Mouse (Mus musculus) G1E (cell line): Measurements from ENCODE around the gene Chadl. TPM values are rescaled to one million over a fixed set of nuclear protein-coding genes. Genes with fewer than 3 reads are reported as not detected.

Source experiments
- ATAC-seq: 2 replicates; pipeline ENCODE4 v1.8.0; 2016; ENCODE audit warnings: mild to moderate bottlenecking; ENCODE audit not compliant: insufficient number of reproducible peaks, poor library complexity, low FRiP score, severe bottlenecking; ENCODE audit errors: extremely low read depth
- DNase-seq: peaks from one replicate; pipeline ENCODE4 v3.0.0; 2012; ENCODE audit warnings: low spot score
- H3K27me3 ChIP-seq: 2 replicates; pipeline ENCODE4 v1.6.1; 2012; ENCODE audit warnings: mild to moderate bottlenecking, low read length, inconsistent platforms; ENCODE audit not compliant: insufficient read depth
- H3K36me3 ChIP-seq: replicated peaks from 2 replicates; pipeline ENCODE3; 2012; ENCODE audit warnings: mild to moderate bottlenecking, inconsistent platforms
- H3K4me1 ChIP-seq: 2 replicates; pipeline ENCODE4 v1.6.1; 2012; ENCODE audit warnings: low read depth, low read length, inconsistent platforms, mixed read lengths; ENCODE audit not compliant: insufficient read depth
- H3K4me3 ChIP-seq: 2 replicates; pipeline ENCODE4 v1.5.1; 2012; ENCODE audit warnings: low read depth, mild to moderate bottlenecking, inconsistent platforms, low read length, moderate library complexity, mixed read lengths
- H3K9me3 ChIP-seq: replicated peaks from 2 replicates; pipeline ENCODE4 v1.6.1; 2012; ENCODE audit warnings: inconsistent platforms
- CTCF ChIP-seq: IDR thresholded peaks from 2 replicates; pipeline ENCODE4 v1.5.1; 2012; ENCODE audit warnings: low read depth, low read length, inconsistent platforms, mixed read lengths
- GATA1 ChIP-seq: IDR thresholded peaks from 2 replicates; pipeline ENCODE4 v1.6.1; 2012; ENCODE audit warnings: borderline replicate concordance, low read length, inconsistent platforms, mixed read lengths
- GATA2 ChIP-seq: IDR thresholded peaks from 2 replicates; pipeline ENCODE4 v1.6.1; 2012; ENCODE audit warnings: low read depth, low read length, inconsistent platforms, borderline replicate concordance
- POLR2AphosphoS5 ChIP-seq: IDR thresholded peaks from 2 replicates; pipeline ENCODE4 v1.6.1; 2012; ENCODE audit warnings: low read depth, low read length, inconsistent platforms; ENCODE audit not compliant: insufficient replicate concordance
- TAL1 ChIP-seq: conservative IDR thresholded peaks from 2 replicates; pipeline ENCODE4 v1.6.1; 2012; ENCODE audit warnings: low read depth, low read length, inconsistent platforms, mixed read lengths
- polyA plus RNA-seq: library from polyadenylated mRNA; stranded (reverse); fragments of >175 nt; gene quantifications from 2 replicates; pipeline ENCODE4 v1.2.3, GENCODE M21; 2012
- total RNA-seq, 2 experiments: library from RNA; stranded (forward) in 1 of 2; stranded (reverse) in 1 of 2; fragments of 200-1000 nt in 1 of 2; fragments of >200 nt in 1 of 2; fragmentation: Nextera tagmentation in 1 of 2; gene quantifications; 2 replicates each; pipeline ENCODE4 v1.2.3; 2014 to 2017

The Chadl gene
- total and polyA plus RNA-seq, 3 experiments = 0.05 TPM; not detected in 2

GRCm38 (mm10) chr15:81735075-81735474 lies 38.0 kb upstream of the Chadl start:
- Histone ChIP-seq H3K9me3 (no peaks in the 10 kb centered on the region), H3K27me3 (no peaks in the 10 kb centered on the region), H3K4me1 (peaks cover 12% of the 10 kb centered on the region; the same call in 1 of the 2 replicates), H3K36me3 (no peaks in the 10 kb centered on the region), H3K4me3 (no peak overlapping the region)
- DNase-seq (no peak), ATAC-seq (no peak)
- TF ChIP-seq GATA2 = no peak
- no peak for TF ChIP-seq POLR2AphosphoS5
- TF ChIP-seq GATA1 = no peak
- TF ChIP-seq CTCF = no peak
- TF ChIP-seq TAL1 = no peak

GRCm38 (mm10) chr15:81729792-81730635 lies 32.9 kb upstream of the Chadl start:
- TF ChIP-seq GATA2 (no peak), CTCF (no peak), GATA1 (no peak), TAL1 (no peak), POLR2AphosphoS5 (no peak)

GRCm38 (mm10) chr15:81729241-81729791 lies 32.2 kb upstream of the Chadl start:
- peaks cover 40% of the 10 kb centered on the region for H3K4me1 ChIP-seq
- H3K36me3 ChIP-seq = peaks cover 35% of the 10 kb centered on the region
- peak; percentile 32 for DNase-seq
- no peak for ATAC-seq
- peak overlapping the region; percentile 99 for H3K4me3 ChIP-seq
- TF ChIP-seq CTCF (no peak), TAL1 (no peak), GATA2 (no peak), GATA1 (no peak), POLR2AphosphoS5 (no peak)
- no peaks in the 10 kb centered on the region for H3K27me3 ChIP-seq
- H3K9me3 ChIP-seq = no peaks in the 10 kb centered on the region

More at GRCm38 (mm10) chr15:81729792-81730635, 32.9 kb upstream of the Chadl start:
- Histone ChIP-seq H3K36me3 (peaks cover 28% of the 10 kb centered on the region), H3K4me3 (peak overlapping the region; percentile 99), H3K27me3 (no peaks in the 10 kb centered on the region), H3K9me3 (no peaks in the 10 kb centered on the region), H3K4me1 (peaks cover 38% of the 10 kb centered on the region)
- ATAC-seq (peak; percentile 94), DNase-seq (peak; percentile 84)

GRCm38 (mm10) chr15:81725965-81726364 lies 28.9 kb upstream of the Chadl start:
- peaks cover 40% of the 10 kb centered on the region for H3K4me1 ChIP-seq
- no peak for DNase-seq
- no peaks in the 10 kb centered on the region for H3K9me3 ChIP-seq
- TF ChIP-seq GATA1 (no peak), TAL1 (no peak), GATA2 (no peak), POLR2AphosphoS5 (no peak), CTCF (no peak)
- peaks cover 69% of the 10 kb centered on the region for H3K36me3 ChIP-seq
- ATAC-seq = no peak
- peak overlapping the region; percentile 52; the same call in 1 of the 2 replicates for H3K4me3 ChIP-seq
- no peaks in the 10 kb centered on the region for H3K27me3 ChIP-seq

- ATAC-seq (no peak), DNase-seq (no peak)
- peaks cover 42% of the 10 kb centered on the region for H3K4me1 ChIP-seq
- no peaks in the 10 kb centered on the region for H3K27me3 ChIP-seq
- TF ChIP-seq CTCF (no peak), POLR2AphosphoS5 (no peak), TAL1 (no peak), GATA1 (no peak)
- H3K4me3 ChIP-seq = no peak overlapping the region
- H3K9me3 ChIP-seq = no peaks in the 10 kb centered on the region
- H3K36me3 ChIP-seq = peaks cover 91% of the 10 kb centered on the region
These were observed 26.6 kb upstream of the Chadl start for GRCm38 (mm10) chr15:81723653-81724052.

GRCm38 (mm10) chr15:81722361-81722760 lies 25.3 kb upstream of the Chadl start:
- Histone ChIP-seq H3K36me3 (peaks cover 97% of the 10 kb centered on the region), H3K4me3 (no peak overlapping the region)

More at GRCm38 (mm10) chr15:81722361-81722760, 25.3 kb upstream of the Chadl start:
- Histone ChIP-seq H3K9me3 (no peaks in the 10 kb centered on the region), H3K4me1 (peaks cover 33% of the 10 kb centered on the region), H3K27me3 (no peaks in the 10 kb centered on the region)
- DNase-seq (no peak), ATAC-seq (no peak)
- TF ChIP-seq POLR2AphosphoS5 (no peak), CTCF (no peak), GATA1 (no peak), GATA2 (no peak), TAL1 (no peak)
